Mouse (Mus musculus) heart, adult 2 months (tissue): ENCODE measurements at regions not wholly inside any gene's neighbourhood (a gene's known extent, or its start where the extent isn't known, plus 50 kb on each side); places are given as distances from the start of the nearest gene placed in this dataset.

Source experiments
- DNase-seq, 2 experiments: peaks; one replicate each; pipeline ENCODE4 v3.0.0; 2021
- H3K27ac ChIP-seq: fragments of 200-600 bp; 2 replicates; pipeline ENCODE4 v1.8.1; 2022
- H3K27me3 ChIP-seq: fragments of 200-500 bp; 2 replicates; pipeline ENCODE4 v1.6.1; 2012; ENCODE audit warnings: mild to moderate bottlenecking, low read length, inconsistent platforms, mixed read lengths; ENCODE audit not compliant: control insufficient read depth, insufficient read depth
- H3K36me3 ChIP-seq: fragments of 200-500 bp; 2 replicates; pipeline ENCODE4 v1.6.1; 2012; ENCODE audit warnings: low read length, inconsistent platforms; ENCODE audit not compliant: control insufficient read depth, insufficient read depth
- H3K4me1 ChIP-seq: fragments of 200-500 bp; 2 replicates; pipeline ENCODE4 v1.6.1; 2011; ENCODE audit warnings: low read length; ENCODE audit not compliant: control insufficient read depth, insufficient read depth
- H3K4me3 ChIP-seq: fragments of 200-600 bp; 2 replicates; pipeline ENCODE4 v1.8.1; 2022
- H3K79me2 ChIP-seq: fragments of 200-500 bp; replicated peaks from 2 replicates; pipeline ENCODE4 v1.6.1; 2012; ENCODE audit warnings: mild to moderate bottlenecking, inconsistent platforms, low read length, moderate library complexity, mixed read lengths; ENCODE audit not compliant: control insufficient read depth, insufficient read depth
- H3K9ac ChIP-seq: fragments of 200-500 bp; 2 replicates; pipeline ENCODE4 v1.6.1; 2012; ENCODE audit warnings: low read depth, mild to moderate bottlenecking, control low read depth, inconsistent platforms, low read length, mixed read lengths
- CTCF ChIP-seq: fragments of 200-600 bp; IDR thresholded peaks from 2 replicates; pipeline ENCODE4 v1.8.1; 2022; ENCODE audit warnings: antibody characterized with exemption, mild to moderate bottlenecking, moderate library complexity
- EP300 ChIP-seq: fragments of 200-500 bp; IDR thresholded peaks from 2 replicates; pipeline ENCODE4 v1.6.1; 2011; ENCODE audit warnings: low read depth, low read length, control low read depth; ENCODE audit not compliant: insufficient read depth
- POLR2A ChIP-seq: fragments of 200-500 bp; IDR thresholded peaks from 2 replicates; pipeline ENCODE4 v1.6.1; 2011; ENCODE audit warnings: mild to moderate bottlenecking, low read depth, low read length, control low read depth; ENCODE audit not compliant: insufficient read depth
- WGBS: fragments of 180-500 bp; shearing (Covaris S2); methylation state at CpG from one replicate; pipeline ENCODE4 v1.1.7; 2018; 5-methylcytosine and 5-hydroxymethylcytosine counted together
- intact Hi-C: fragments of 180-260 bp; cut with DNase I; formaldehyde crosslinking; loops from one replicate; pipeline ENCODE4 v1.15.1; 2025

DNA sequence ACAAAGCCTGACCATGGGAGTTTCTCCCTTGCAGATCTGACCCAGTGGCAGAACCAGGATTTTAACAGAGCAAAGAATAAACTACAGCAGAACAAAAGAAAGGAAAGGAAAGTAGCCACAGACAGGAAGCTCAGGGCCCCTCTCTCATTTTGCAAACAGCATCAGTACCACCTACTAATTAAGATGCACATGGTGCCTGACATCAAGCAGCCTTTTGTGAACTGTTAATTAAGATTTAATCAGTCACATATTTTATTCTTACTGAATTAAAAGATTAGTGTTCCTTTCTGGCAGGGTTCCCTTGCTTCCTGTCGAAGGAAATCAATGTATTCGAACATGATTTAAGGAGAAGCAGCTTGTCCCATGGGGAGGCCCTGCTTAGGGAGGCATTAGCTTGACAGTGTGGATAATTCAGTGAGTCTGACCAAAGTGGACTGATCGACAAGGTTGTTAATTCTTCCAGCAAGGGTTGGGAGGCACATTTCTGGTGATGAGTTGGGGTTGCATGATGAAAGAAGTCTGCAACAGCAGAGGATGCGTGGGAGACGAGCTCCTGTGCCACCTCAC is 156.1 kb upstream of the Eef2kmt start:
- no peaks in the 10 kb centered on the region for H3K79me2 ChIP-seq
- no peak for DNase-seq
- TF ChIP-seq POLR2A (no peak), EP300 (no peak), CTCF (no peak)
- H3K36me3 ChIP-seq, result no peaks in the 10 kb centered on the region
- H3K4me1 ChIP-seq, result no peaks in the 10 kb centered on the region
- no peak overlapping the region for H3K27ac ChIP-seq
- WGBS, result 57% methylated on average over 5 of the region's 5 CpGs
- H3K4me3 ChIP-seq, result no peak overlapping the region
- no peaks in the 10 kb centered on the region for H3K27me3 ChIP-seq
- H3K9ac ChIP-seq, result no peak overlapping the region
- intact Hi-C loops, result no loop called here

DNA sequence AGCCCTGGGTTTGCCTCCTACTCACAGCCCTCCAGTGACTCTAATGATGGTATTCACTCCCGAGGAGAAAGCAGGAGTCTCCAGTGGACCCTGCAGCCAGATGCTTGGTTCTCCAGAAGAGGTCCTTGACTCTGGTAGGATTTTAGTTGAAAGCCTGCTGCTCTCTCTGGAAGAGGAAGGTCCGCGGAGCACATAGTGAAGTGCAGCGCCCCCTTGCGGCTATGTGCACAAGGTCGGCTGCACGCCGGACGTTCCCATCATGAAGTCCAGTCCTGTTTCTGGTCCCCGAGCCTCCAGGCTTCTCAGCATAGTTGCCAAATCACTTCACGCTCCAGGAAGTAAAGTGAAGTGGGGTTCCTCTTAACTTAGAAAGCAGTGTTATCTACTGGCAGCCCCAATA is 150.9 kb upstream of the Eef2kmt start:
- Histone ChIP-seq H3K79me2 (no peaks in the 10 kb centered on the region), H3K9ac (no peak overlapping the region), H3K36me3 (no peaks in the 10 kb centered on the region), H3K4me3 (no peak overlapping the region), H3K27ac (no peak overlapping the region), H3K27me3 (no peaks in the 10 kb centered on the region), H3K4me1 (no peaks in the 10 kb centered on the region)
- intact Hi-C loops, result loop anchor here (1.0 to 5.0 kb wide), 2 partner anchors 61 to 100 kb away; no protein-coding TSS in a partner anchor
- TF ChIP-seq POLR2A (no peak), EP300 (0 out of 2 replicates have a peak, but pooled peaks have one; percentile 24), CTCF (peak; percentile 85)
- 2% methylated on average over 11 of the region's 11 CpGs for WGBS
- peak; percentile 39 to 66 for DNase-seq

DNA sequence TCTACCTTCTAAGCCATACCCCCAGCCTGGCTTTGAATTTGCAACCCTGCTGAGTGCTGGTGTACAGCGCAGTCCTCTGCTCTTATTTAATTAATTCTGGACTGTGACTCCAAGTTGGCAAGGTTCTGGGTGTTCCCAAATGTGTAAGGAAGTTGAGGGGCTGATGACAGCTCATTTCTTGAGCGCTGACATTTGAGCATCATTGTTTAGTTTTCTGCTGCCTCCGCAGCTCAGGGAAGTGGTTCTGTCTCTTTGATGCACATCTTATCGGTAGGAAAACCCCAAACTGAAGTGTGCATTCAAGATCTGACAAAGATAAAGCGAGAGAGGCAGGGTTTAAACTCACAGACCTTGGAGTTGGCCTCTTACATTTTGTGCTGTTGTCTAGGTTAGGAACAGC is 137.6 kb upstream of the Eef2kmt start:
- no peaks in the 10 kb centered on the region for H3K4me1 ChIP-seq
- no peak overlapping the region for H3K27ac ChIP-seq
- no peak for DNase-seq
- 69% methylated on average over 5 of the region's 5 CpGs for WGBS
- no peaks in the 10 kb centered on the region for H3K79me2 ChIP-seq
- TF ChIP-seq EP300 (no peak), POLR2A (no peak), CTCF (no peak)
- intact Hi-C loops, result no loop called here
- H3K36me3 ChIP-seq, result no peaks in the 10 kb centered on the region
- H3K9ac ChIP-seq, result no peak overlapping the region
- H3K4me3 ChIP-seq, result no peak overlapping the region
- H3K27me3 ChIP-seq, result no peaks in the 10 kb centered on the region

DNA sequence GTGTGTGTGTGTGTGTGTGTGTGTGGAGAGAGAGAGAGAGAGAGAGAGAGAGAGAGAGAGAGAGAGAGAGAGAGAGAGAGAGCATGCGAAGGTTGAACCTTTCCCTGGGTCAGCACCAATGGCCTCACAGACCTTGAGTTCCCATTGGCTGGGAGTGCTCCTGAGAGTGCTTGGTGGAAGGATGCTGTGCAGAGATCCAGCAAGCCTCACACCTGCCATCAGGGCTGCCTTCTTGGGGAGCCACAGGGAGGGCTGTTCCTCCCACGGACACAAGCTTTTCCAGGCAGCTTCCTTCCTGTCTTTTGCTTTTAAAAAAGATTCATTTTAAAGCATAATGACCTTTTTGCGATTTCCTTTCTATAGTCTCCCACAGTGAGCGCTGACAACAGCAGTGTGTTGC is 127.1 kb upstream of the Eef2kmt start:
- 33% methylated on average over 4 of the region's 4 CpGs for WGBS
- no peak for TF ChIP-seq CTCF
- no peak for TF ChIP-seq EP300
- H3K4me1 ChIP-seq, result no peaks in the 10 kb centered on the region
- intact Hi-C loops, result no loop called here
- DNase-seq, result peak in 1 of 2 experiments; percentile 11
- no peaks in the 10 kb centered on the region for H3K79me2 ChIP-seq
- H3K36me3 ChIP-seq, result no peaks in the 10 kb centered on the region
- H3K4me3 ChIP-seq, result no peak overlapping the region
- H3K27ac ChIP-seq, result no peak overlapping the region
- H3K27me3 ChIP-seq, result no peaks in the 10 kb centered on the region
- H3K9ac ChIP-seq, result no peak overlapping the region

DNA sequence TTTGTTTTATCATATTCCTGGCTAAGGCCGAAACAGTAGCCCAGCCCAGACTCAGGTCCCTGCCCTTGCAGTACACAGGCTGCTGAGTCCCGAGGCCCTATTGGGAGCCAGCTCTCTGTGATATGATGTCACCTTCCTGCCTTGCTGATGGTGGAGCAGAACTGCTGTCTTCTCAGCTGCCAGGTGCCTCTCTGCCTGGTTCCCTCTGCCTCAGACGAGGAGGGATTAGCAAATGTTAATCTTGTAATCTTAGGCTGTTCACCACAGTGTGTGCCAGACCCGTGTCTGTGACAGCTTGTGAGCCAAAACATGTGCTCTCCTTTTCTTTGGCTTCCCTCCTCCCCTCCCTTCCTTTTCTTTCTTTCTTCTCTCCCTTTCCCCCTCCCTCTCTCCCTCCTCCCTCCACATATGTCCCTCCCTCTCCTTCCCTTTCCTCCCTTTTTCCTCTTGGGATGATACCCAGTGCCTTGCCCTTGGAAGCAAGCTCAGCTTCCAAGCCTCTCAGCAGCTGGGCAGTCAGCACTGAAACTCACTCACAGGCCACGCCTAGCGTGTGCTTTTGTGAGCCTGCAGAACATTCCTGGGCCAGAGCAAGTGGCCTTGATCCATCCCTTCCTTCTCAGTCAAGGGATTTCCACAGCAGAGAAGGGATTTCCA is 126.6 kb upstream of the Eef2kmt start:
- WGBS, result 20% methylated on average over 6 of the region's 6 CpGs
- Histone ChIP-seq H3K9ac (no peak overlapping the region), H3K27me3 (no peaks in the 10 kb centered on the region), H3K27ac (no peak overlapping the region), H3K79me2 (no peaks in the 10 kb centered on the region), H3K36me3 (no peaks in the 10 kb centered on the region), H3K4me1 (no peaks in the 10 kb centered on the region), H3K4me3 (no peak overlapping the region)
- no peak for TF ChIP-seq POLR2A
- no peak for TF ChIP-seq CTCF
- no peak for TF ChIP-seq EP300
- intact Hi-C loops, result no loop called here
- peak in 1 of 2 experiments; percentile 17 for DNase-seq

DNA sequence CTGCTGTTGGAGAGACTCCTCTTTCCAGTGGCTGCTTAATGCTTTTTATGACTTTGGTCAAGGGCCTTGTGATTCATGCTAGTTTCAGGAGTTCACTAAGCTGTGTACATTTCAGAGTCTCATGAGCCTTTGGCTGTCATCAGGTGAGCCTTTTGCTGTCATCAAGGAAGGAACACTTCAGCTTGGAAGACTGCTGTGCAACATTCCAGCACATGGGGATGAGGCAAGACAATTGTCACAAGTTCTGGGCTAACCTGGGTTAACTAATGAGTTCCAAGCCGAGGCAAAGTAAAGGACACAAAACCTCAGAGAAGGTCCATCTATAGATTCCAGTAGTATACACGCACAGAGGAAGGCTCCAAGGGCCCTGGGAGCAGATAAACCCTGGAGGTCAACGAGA is 124.8 kb upstream of the Eef2kmt start:
- H3K36me3 ChIP-seq, result no peaks in the 10 kb centered on the region
- H3K79me2 ChIP-seq, result no peaks in the 10 kb centered on the region
- H3K4me3 ChIP-seq, result no peak overlapping the region
- peak in 1 of 2 experiments; percentile 1 for DNase-seq
- TF ChIP-seq CTCF, result no peak
- no peak for TF ChIP-seq EP300
- no peak for TF ChIP-seq POLR2A
- no peak overlapping the region for H3K27ac ChIP-seq
- 75% methylated on average over 3 of the region's 3 CpGs for WGBS
- no peaks in the 10 kb centered on the region for H3K27me3 ChIP-seq
- no peak overlapping the region for H3K9ac ChIP-seq
- intact Hi-C loops, result no loop called here
- H3K4me1 ChIP-seq, result no peaks in the 10 kb centered on the region
